Mouse (Mus musculus) neutrophil, adult 83 days (primary cell): ENCODE measurements around the gene Gm13272. TPM values are rescaled to one million over a fixed set of nuclear protein-coding genes. Genes with fewer than 3 reads are reported as not detected.

ENCODE experiments used
- total RNA-seq, 2 experiments: library from RNA; stranded (reverse); gene quantifications; one replicate each; pipeline ENCODE4 v1.2.4; 2023

The Gm13272 gene
- not detected for total RNA-seq

GRCm38 (mm10) chr4:88779550-88779949 lies at the start of gene Gm13272:
Gene Gm13272 (plus strand): TSS chr4:88779850.

GRCm38 (mm10) chr4:88754818-88755340 lies 24.8 kb upstream of the Gm13272 start, which contains the start of gene Gm13271:
Gene Gm13271 (plus strand): TSS chr4:88754868.

GRCm38 (mm10) chr4:88759610-88760268 lies 19.9 kb upstream of the Gm13272 start, which contains the start of gene Gm13283:
Gene Gm13283 (plus strand): TSS chr4:88760119.

GRCm38 (mm10) chr4:88773534-88773933 lies 6.1 kb upstream of the Gm13272 start, which contains the start of gene Gm13290:
Gene Gm13290 (plus strand): TSS chr4:88773834.

GRCm38 (mm10) chr4:88776622-88777021 lies 3.0 kb upstream of the Gm13272 start, which contains the start of gene Gm13289:
Gene Gm13289 (plus strand): TSS chr4:88776922.

GRCm38 (mm10) chr4:88781831-88782230 lies 2.2 kb downstream of the Gm13272 start, which contains the start of gene Ifnz:
Gene Ifnz (plus strand): TSS chr4:88782131.

GRCm38 (mm10) chr4:88785409-88785808 lies 5.8 kb downstream of the Gm13272 start, which contains the start of gene Gm13276:
Gene Gm13276 (plus strand): TSS chr4:88785709.

GRCm38 (mm10) chr4:88788402-88788801 lies 8.8 kb downstream of the Gm13272 start, which contains the start of gene Gm13277:
Gene Gm13277 (plus strand): TSS chr4:88788632.

GRCm38 (mm10) chr4:88791250-88791649 lies 11.6 kb downstream of the Gm13272 start, which contains the start of gene Gm13278:
Gene Gm13278 (plus strand): TSS chr4:88791550.

GRCm38 (mm10) chr4:88793936-88794675 lies 14.5 kb downstream of the Gm13272 start, which contains the start of gene Gm13275:
Gene Gm13275 (plus strand): TSS chr4:88794487.

GRCm38 (mm10) chr4:88797097-88797496 lies 17.4 kb downstream of the Gm13272 start, which contains the start of gene Gm13279:
Gene Gm13279 (plus strand): TSS chr4:88797397.

GRCm38 (mm10) chr4:88799365-88799764 lies 19.7 kb downstream of the Gm13272 start, which contains the start of gene Gm13285:
Gene Gm13285 (plus strand): TSS chr4:88799665.

GRCm38 (mm10) chr4:88802954-88803353 lies 23.3 kb downstream of the Gm13272 start, which contains the start of gene Gm13287:
Gene Gm13287 (plus strand): TSS chr4:88803254.

GRCm38 (mm10) chr4:88805231-88805630 lies 25.6 kb downstream of the Gm13272 start, which contains the start of gene Gm13288:
Gene Gm13288 (plus strand): TSS chr4:88805531.

GRCm38 (mm10) chr4:88815928-88816327 lies 36.3 kb downstream of the Gm13272 start, which contains the start of gene Ifna7:
Gene Ifna7 (plus strand): TSS chr4:88816228.

GRCm38 (mm10) chr4:88819659-88820058 lies 40.0 kb downstream of the Gm13272 start, which contains the start of gene Ifna11:
Gene Ifna11 (plus strand): TSS chr4:88819959.

GRCm38 (mm10) chr4:88827116-88827515 lies 47.5 kb downstream of the Gm13272 start, which contains the start of gene Ifna6:
Gene Ifna6 (plus strand): TSS chr4:88827416.

Other genes with a start within 250 kb of the Gm13272 start
- gene Ifna15, start 221.6 kb upstream of the Gm13272 start, total RNA-seq = not detected
- gene Ifna14, start 208.1 kb upstream of the Gm13272 start, total RNA-seq = not detected
- not detected for gene Ifna9, start 187.5 kb upstream of the Gm13272 start, total RNA-seq
- not detected for gene Ifna12, start 176.5 kb upstream of the Gm13272 start, total RNA-seq
- gene C87499, start 145.4 kb upstream of the Gm13272 start, total RNA-seq = not detected
- gene Ifna13, start 135.4 kb upstream of the Gm13272 start, total RNA-seq = not detected
- not detected for gene Ifna16, start 102.9 kb upstream of the Gm13272 start, total RNA-seq
- gene Ifna2, start 95.9 kb upstream of the Gm13272 start, total RNA-seq = not detected
- not detected for gene Ifnab, start 88.5 kb upstream of the Gm13272 start, total RNA-seq
- gene Gm26566, start 58.0 kb upstream of the Gm13272 start, total RNA-seq = under 1 TPM in 1 of 2 experiments, not detected in 1; 0.40 TPM
- gene Klhl9, start 57.4 kb upstream of the Gm13272 start, total RNA-seq = 10 to 100 TPM; 51.0 to 52.2 TPM
- gene Gm13271, start 25.0 kb upstream of the Gm13272 start, total RNA-seq = not detected
- gene Gm13283, start 19.7 kb upstream of the Gm13272 start, total RNA-seq = not detected
- not detected for gene Gm13290, start 6.0 kb upstream of the Gm13272 start, total RNA-seq
- gene Gm13289, start 2.9 kb upstream of the Gm13272 start, total RNA-seq = not detected
- gene Ifnz, start 2.3 kb downstream of the Gm13272 start, total RNA-seq = under 1 TPM in 1 of 2 experiments, not detected in 1; 0.70 TPM
- not detected for gene Gm13276, start 5.9 kb downstream of the Gm13272 start, total RNA-seq
- not detected for gene Gm13277, start 8.8 kb downstream of the Gm13272 start, total RNA-seq
- gene Gm13278, start 11.7 kb downstream of the Gm13272 start, total RNA-seq = not detected
- gene Gm13275, start 14.6 kb downstream of the Gm13272 start, total RNA-seq = not detected
- gene Gm13279, start 17.5 kb downstream of the Gm13272 start, total RNA-seq = not detected
- under 1 TPM in 1 of 2 experiments, not detected in 1; 0.29 TPM for gene Gm13285, start 19.8 kb downstream of the Gm13272 start, total RNA-seq
- gene Gm13287, start 23.4 kb downstream of the Gm13272 start, total RNA-seq = not detected
- gene Gm13288, start 25.7 kb downstream of the Gm13272 start, total RNA-seq = not detected
- not detected for gene Ifna7, start 36.4 kb downstream of the Gm13272 start, total RNA-seq
- gene Ifna11, start 40.1 kb downstream of the Gm13272 start, total RNA-seq = not detected
- not detected for gene Ifna6, start 47.6 kb downstream of the Gm13272 start, total RNA-seq
- not detected for gene Ifna5, start 55.7 kb downstream of the Gm13272 start, total RNA-seq
- gene Ifna4, start 62.0 kb downstream of the Gm13272 start, total RNA-seq = not detected
- gene Ifna1, start 70.2 kb downstream of the Gm13272 start, total RNA-seq = not detected
- not detected for gene Ifne, start 100.4 kb downstream of the Gm13272 start, total RNA-seq